Mouse (Mus musculus) CH12.LX (cell line): Measurements from ENCODE around the gene Ndufs1. TPM values are rescaled to one million over a fixed set of nuclear protein-coding genes. Genes with fewer than 3 reads are reported as not detected.

Source experiments
- DNase-seq: peaks from one replicate; pipeline ENCODE4 v3.0.0-alpha.2; 2013; ENCODE audit errors: extremely low read depth
- H3K27ac ChIP-seq: 2 replicates; pipeline ENCODE4 v1.5.1; 2012; ENCODE audit warnings: low read depth, mild to moderate bottlenecking, control low read depth, moderate library complexity; ENCODE audit not compliant: insufficient read depth
- H3K27me3 ChIP-seq: replicated peaks from 2 replicates; pipeline ENCODE3; 2012; ENCODE audit warnings: inconsistent platforms
- H3K36me3 ChIP-seq, 2 experiments: replicated peaks in 1 of 2; 2 replicates each; pipeline versions ENCODE3 to v1.6.1; 2012; ENCODE audit warnings: inconsistent platforms in 1 of 2, low read length in 1 of 2, mild to moderate bottlenecking in 1 of 2, mixed read lengths in 1 of 2, moderate library complexity in 1 of 2; ENCODE audit not compliant: control insufficient read depth in 1 of 2, insufficient read depth in 1 of 2
- H3K4me1 ChIP-seq, 2 experiments: 2 replicates each; pipeline ENCODE4 v1.6.1; 2012; ENCODE audit warnings: inconsistent platforms in 1 of 2, moderate library complexity in 1 of 2; ENCODE audit not compliant: insufficient read depth in 2 of 2, control insufficient read depth in 1 of 2
- H3K4me2 ChIP-seq: 2 replicates; pipeline ENCODE4 v1.6.1; 2012; ENCODE audit warnings: low read depth, mild to moderate bottlenecking, control low read depth; ENCODE audit not compliant: poor library complexity, insufficient read depth, severe bottlenecking
- H3K4me3 ChIP-seq, 3 experiments: fragments of 150-350 bp in 1 of 3; sonication (generic) in 1 of 3; replicated peaks in 1 of 3; 2 replicates each; pipeline versions ENCODE3 to v1.5.1; 2011 to 2012; ENCODE audit warnings: low read depth in 2 of 3, low read length in 2 of 3, mild to moderate bottlenecking in 2 of 3, moderate library complexity in 2 of 3, control low read depth in 1 of 3, improper control_type of control experiment in 1 of 3, inconsistent platforms in 1 of 3, mixed read lengths in 1 of 3; ENCODE audit not compliant: poor library complexity in 1 of 3
- H3K79me2 ChIP-seq: replicated peaks from 2 replicates; pipeline ENCODE4 v1.6.1; 2012; ENCODE audit warnings: mild to moderate bottlenecking, moderate library complexity; ENCODE audit not compliant: control insufficient read depth, poor library complexity, insufficient read depth, severe bottlenecking; ENCODE audit errors: extremely low read depth
- H3K9ac ChIP-seq: 2 replicates; pipeline ENCODE4 v1.6.1; 2012; ENCODE audit warnings: low read depth, mild to moderate bottlenecking, control low read depth, moderate library complexity; ENCODE audit not compliant: insufficient read depth
- H3K9me3 ChIP-seq: replicated peaks from 2 replicates; pipeline ENCODE3; 2012; ENCODE audit warnings: low read length, inconsistent platforms, mixed read lengths
- ELF1 ChIP-seq: IDR thresholded peaks from 2 replicates; pipeline ENCODE4 v1.6.1; 2014; ENCODE audit warnings: low read depth, mild to moderate bottlenecking, inconsistent platforms, low read length, improper control_type of control experiment
- EP300 ChIP-seq: IDR thresholded peaks from 2 replicates; pipeline ENCODE4 v1.6.1; 2011; ENCODE audit warnings: low read length, improper control_type of control experiment
- ETS1 ChIP-seq: conservative IDR thresholded peaks from 2 replicates; pipeline ENCODE4 v1.6.1; 2012; ENCODE audit warnings: low read depth, mild to moderate bottlenecking, inconsistent platforms, low read length, improper control_type of control experiment, moderate library complexity
- GABPA ChIP-seq: IDR thresholded peaks from 2 replicates; pipeline ENCODE4 v1.6.1; 2012; ENCODE audit warnings: low read depth, low read length, improper control_type of control experiment, inconsistent platforms; ENCODE audit not compliant: insufficient replicate concordance
- HCFC1 ChIP-seq: IDR thresholded peaks from 2 replicates; pipeline ENCODE4 v1.6.1; 2012; ENCODE audit warnings: low read depth, mild to moderate bottlenecking, inconsistent platforms, low read length, improper control_type of control experiment
- IRF4 ChIP-seq: IDR thresholded peaks from 2 replicates; pipeline ENCODE4 v1.6.1; 2014; ENCODE audit warnings: low read depth, mild to moderate bottlenecking, inconsistent platforms, low read length, improper control_type of control experiment
- JUND ChIP-seq: conservative IDR thresholded peaks from 2 replicates; pipeline ENCODE4 v1.6.1; 2011; ENCODE audit warnings: low read depth, low read length, improper control_type of control experiment
- KAT2A ChIP-seq: IDR thresholded peaks from 2 replicates; pipeline ENCODE4 v1.6.1; 2012; ENCODE audit warnings: low read length, improper control_type of control experiment, inconsistent platforms; ENCODE audit not compliant: insufficient replicate concordance
- MAX ChIP-seq: IDR thresholded peaks from 2 replicates; pipeline ENCODE4 v1.6.1; 2011; ENCODE audit warnings: low read length, improper control_type of control experiment
- MEF2A ChIP-seq: IDR thresholded peaks from 2 replicates; pipeline ENCODE4 v1.6.1; 2014; ENCODE audit warnings: low read depth, mild to moderate bottlenecking, inconsistent platforms, low read length, improper control_type of control experiment, borderline replicate concordance
- MXI1 ChIP-seq: IDR thresholded peaks from 2 replicates; pipeline ENCODE4 v1.6.1; 2011; ENCODE audit warnings: mild to moderate bottlenecking, low read depth, low read length, improper control_type of control experiment
- MYC ChIP-seq: IDR thresholded peaks from 2 replicates; pipeline ENCODE4 v1.6.1; 2011; ENCODE audit warnings: low read depth, mild to moderate bottlenecking, improper control_type of control experiment, low read length
- NELFE ChIP-seq: IDR thresholded peaks from 2 replicates; pipeline ENCODE4 v1.6.1; 2011; ENCODE audit warnings: low read depth, low read length, improper control_type of control experiment
- PAX5 ChIP-seq: IDR thresholded peaks from 2 replicates; pipeline ENCODE4 v1.6.1; 2012; ENCODE audit warnings: low read length, inconsistent platforms, mixed read lengths
- SIN3A ChIP-seq: IDR thresholded peaks from 2 replicates; pipeline ENCODE4 v1.6.1; 2012; ENCODE audit warnings: low read length, improper control_type of control experiment, inconsistent platforms
- TBP ChIP-seq: conservative IDR thresholded peaks from 2 replicates; pipeline ENCODE4 v1.6.1; 2011; ENCODE audit warnings: low read depth, low read length, improper control_type of control experiment
- TCF12 ChIP-seq: IDR thresholded peaks from 2 replicates; pipeline ENCODE4 v1.6.1; 2014; ENCODE audit warnings: low read depth, mild to moderate bottlenecking, inconsistent platforms, low read length, improper control_type of control experiment
- UBTF ChIP-seq: IDR thresholded peaks from 2 replicates; pipeline ENCODE4 v1.6.1; 2012; ENCODE audit warnings: low read depth, mild to moderate bottlenecking, inconsistent platforms, low read length, improper control_type of control experiment, moderate library complexity
- USF1 ChIP-seq: IDR thresholded peaks from 2 replicates; pipeline ENCODE4 v1.6.1; 2014; ENCODE audit warnings: low read depth, mild to moderate bottlenecking, inconsistent platforms, low read length, improper control_type of control experiment
- USF2 ChIP-seq: conservative IDR thresholded peaks from 2 replicates; pipeline ENCODE4 v1.6.1; 2011; ENCODE audit warnings: low read depth, low read length, improper control_type of control experiment
- ZKSCAN1 ChIP-seq: IDR thresholded peaks from 2 replicates; pipeline ENCODE4 v1.6.1; 2012; ENCODE audit warnings: low read depth, inconsistent platforms, low read length, improper control_type of control experiment, borderline replicate concordance
- ZMIZ1 ChIP-seq: IDR thresholded peaks from 2 replicates; pipeline ENCODE4 v1.6.1; 2012; ENCODE audit warnings: low read depth, mild to moderate bottlenecking, inconsistent platforms, low read length, improper control_type of control experiment
- dilution Hi-C: fragments of 300-500 bp; cut with MboI; formaldehyde crosslinking; loops from 2 replicates; pipeline ENCODE4 v1.14.3; 2020; ENCODE audit warnings: low sequenced_read_pairs; ENCODE audit not compliant: extremely low pct_unique_long_range_greater_than_20kb, extremely low pct_ligation_motif_present
- in situ Hi-C: fragments of 300-500 bp; cut with MboI; formaldehyde crosslinking; loops from 3 replicates; pipeline ENCODE4 v1.14.3; 2019; ENCODE audit warnings: low sequenced_read_pairs, low pct_ligation_motif_present, low pct_unique_long_range_greater_than_20kb, mixed read lengths
- polyA plus RNA-seq: library from polyadenylated mRNA; unstranded; fragments of >175 nt; gene quantifications from 2 replicates; pipeline ENCODE4 v1.2.1, GENCODE M21; 2012; ENCODE audit warnings: low read depth; ENCODE audit not compliant: insufficient read length
- total RNA-seq, 2 experiments: library from RNA; depleted of rRNA; stranded (reverse); fragments of 300-350 nt in 1 of 2; fragments of >200 nt in 1 of 2; gene quantifications; 2 replicates each; pipeline ENCODE4 v1.2.3; 2012 to 2014

Ndufs1 gene
- total and polyA plus RNA-seq, 3 experiments: 56.9 to 139 (median 104) TPM

- Histone ChIP-seq H3K4me1 (peaks cover 6 to 13% of the 10 kb centered on the region in 2 experiments; a peak in 2 of 4 replicates), H3K27ac (no peak overlapping the region), H3K4me3 (no peak overlapping the region), H3K9ac (no peak overlapping the region), H3K36me3 (no peaks in the 10 kb centered on the region), H3K9me3 (no peaks in the 10 kb centered on the region), H3K4me2 (no peak overlapping the region), H3K27me3 (no peaks in the 10 kb centered on the region), H3K79me2 (no peaks in the 10 kb centered on the region)
- in situ Hi-C loops: no loop called here
- dilution Hi-C loops: no loop called here
- no peak for DNase-seq
- TF ChIP-seq NELFE: no peak
- no peak for TF ChIP-seq MEF2A
- TF ChIP-seq USF1: no peak
- TF ChIP-seq ZKSCAN1: no peak
- no peak for TF ChIP-seq UBTF
- TF ChIP-seq EP300: no peak
- TF ChIP-seq ZMIZ1: no peak
- TF ChIP-seq PAX5: no peak
- TF ChIP-seq MYC: no peak
- no peak for TF ChIP-seq HCFC1
- TF ChIP-seq JUND: no peak
- TF ChIP-seq IRF4: no peak
- no peak for TF ChIP-seq KAT2A
Observed at GRCm38 (mm10) chr1:63199387-63199786, 22.8 kb upstream of the Ndufs1 start.

DNA sequence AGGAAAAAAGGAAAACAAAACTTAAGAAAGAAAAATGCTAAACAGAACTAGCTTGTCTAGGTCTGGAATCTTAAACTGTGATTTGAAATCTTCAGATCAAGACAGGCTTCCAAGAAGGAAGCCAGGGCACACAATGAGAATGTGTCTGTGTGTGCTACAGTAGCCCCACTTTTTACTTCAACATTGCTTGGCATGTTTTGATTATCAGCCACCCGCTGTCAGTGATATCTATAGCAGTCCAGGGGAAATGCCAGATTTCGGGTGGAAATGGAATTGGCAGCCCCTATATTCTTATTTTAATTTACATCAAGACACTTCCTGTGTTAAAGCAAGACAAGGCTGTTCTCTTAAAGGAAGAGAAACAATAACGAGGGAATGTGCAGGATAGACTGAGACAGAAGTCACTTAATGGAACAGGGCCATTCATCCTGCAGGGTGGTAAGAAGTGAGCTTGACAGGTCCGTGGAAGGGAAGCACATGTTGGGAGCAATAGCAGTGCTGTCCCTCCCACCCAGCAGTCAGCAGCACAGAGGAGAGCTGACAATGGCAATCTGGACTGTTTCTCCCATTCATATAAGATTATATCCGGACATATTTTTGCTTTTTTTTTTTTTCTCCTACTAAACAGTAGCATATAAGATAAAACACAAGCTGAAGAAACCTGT, 19.3 kb upstream of the Ndufs1 start:
- H3K27ac ChIP-seq: no peak overlapping the region
- in situ Hi-C loops: no loop called here
- dilution Hi-C loops: no loop called here
- no peak for DNase-seq
- H3K4me3 ChIP-seq: no peak overlapping the region
- TF ChIP-seq KAT2A: no peak
- TF ChIP-seq ZKSCAN1: no peak
- TF ChIP-seq MAX: no peak
- TF ChIP-seq UBTF: no peak
- no peak for TF ChIP-seq ETS1
- TF ChIP-seq USF1: no peak
- no peak for TF ChIP-seq USF2
- no peak for TF ChIP-seq TCF12
- no peak for TF ChIP-seq ELF1
- no peak for TF ChIP-seq PAX5
- no peak for TF ChIP-seq SIN3A
- no peak for TF ChIP-seq TBP
- TF ChIP-seq MXI1: no peak
- no peak for TF ChIP-seq ZMIZ1
- no peak for TF ChIP-seq GABPA
- TF ChIP-seq IRF4: no peak
- TF ChIP-seq HCFC1: no peak
- H3K79me2 ChIP-seq: no peaks in the 10 kb centered on the region
- H3K27me3 ChIP-seq: no peaks in the 10 kb centered on the region
- no peak overlapping the region for H3K4me2 ChIP-seq
- no peaks in the 10 kb centered on the region for H3K4me1 ChIP-seq
- no peak overlapping the region for H3K9ac ChIP-seq
- H3K36me3 ChIP-seq: no peaks in the 10 kb centered on the region
- H3K9me3 ChIP-seq: no peaks in the 10 kb centered on the region
